Mouse (Mus musculus): ENCODE measurements around the gene Hist1h3b.
A peak's percentile ranks its signal among the peaks of the same experiment; 100 is the strongest.

Hist1h3b gene

DNA sequence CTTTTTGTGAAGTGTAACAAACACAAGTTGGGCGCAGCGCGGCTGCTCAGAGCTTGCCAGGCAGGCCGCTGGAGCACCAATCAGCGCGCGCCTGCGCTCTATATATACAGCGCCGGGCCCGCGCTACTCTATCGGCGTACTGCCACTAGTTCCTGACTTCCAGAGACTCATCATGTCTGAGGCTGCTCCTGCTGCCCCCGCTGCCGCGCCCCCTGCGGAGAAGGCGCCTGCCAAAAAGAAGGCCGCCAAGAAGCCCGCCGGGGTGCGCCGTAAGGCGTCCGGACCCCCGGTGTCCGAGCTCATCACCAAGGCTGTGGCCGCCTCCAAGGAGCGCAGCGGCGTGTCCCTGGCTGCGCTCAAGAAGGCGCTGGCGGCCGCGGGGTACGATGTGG lies 13.4 kb upstream of the Hist1h3b start, which contains the start of gene Hist1h1c:
TSS of gene Hist1h1c (plus strand) at position 132 of the 392 bp plus-strand sequence.
- DNase-seq (ENCODE audit: low read depth, low spot score): peak; percentile 95

DNA sequence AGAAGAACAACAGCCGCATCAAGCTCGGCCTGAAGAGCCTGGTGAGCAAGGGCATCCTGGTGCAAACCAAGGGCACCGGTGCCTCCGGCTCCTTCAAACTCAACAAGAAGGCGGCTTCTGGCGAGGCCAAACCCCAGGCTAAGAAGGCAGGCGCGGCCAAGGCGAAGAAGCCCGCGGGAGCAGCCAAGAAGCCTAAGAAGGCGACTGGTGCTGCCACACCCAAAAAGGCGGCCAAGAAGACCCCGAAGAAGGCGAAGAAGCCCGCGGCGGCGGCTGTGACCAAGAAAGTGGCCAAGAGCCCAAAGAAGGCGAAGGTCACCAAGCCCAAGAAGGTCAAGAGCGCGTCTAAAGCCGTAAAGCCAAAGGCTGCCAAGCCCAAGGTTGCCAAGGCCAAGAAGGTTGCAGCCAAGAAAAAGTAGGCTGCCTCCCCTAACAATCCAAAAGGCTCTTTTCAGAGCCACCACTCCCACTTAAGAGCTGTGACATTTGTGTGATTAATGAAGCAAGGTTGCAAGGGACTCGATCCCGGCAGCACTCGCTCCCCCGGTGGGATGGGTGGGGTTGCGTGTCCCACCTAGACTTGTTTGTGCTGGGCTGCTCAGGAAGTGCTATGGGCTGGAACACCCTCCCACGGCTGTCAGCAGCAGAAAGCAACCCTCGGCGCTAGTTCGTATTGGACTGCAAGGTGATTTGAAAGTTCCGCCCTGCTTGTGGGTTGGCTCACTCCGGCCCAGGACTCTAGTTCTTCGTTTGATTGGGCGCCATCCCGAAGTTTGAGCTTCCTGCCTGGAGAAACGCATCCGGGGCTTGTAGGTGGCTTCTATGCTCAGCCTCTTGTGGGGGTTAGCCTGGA lies 12.8 kb upstream of the Hist1h3b start:
- peak; percentile 99 for DNase-seq (ENCODE audit: low read depth, low spot score)

DNA sequence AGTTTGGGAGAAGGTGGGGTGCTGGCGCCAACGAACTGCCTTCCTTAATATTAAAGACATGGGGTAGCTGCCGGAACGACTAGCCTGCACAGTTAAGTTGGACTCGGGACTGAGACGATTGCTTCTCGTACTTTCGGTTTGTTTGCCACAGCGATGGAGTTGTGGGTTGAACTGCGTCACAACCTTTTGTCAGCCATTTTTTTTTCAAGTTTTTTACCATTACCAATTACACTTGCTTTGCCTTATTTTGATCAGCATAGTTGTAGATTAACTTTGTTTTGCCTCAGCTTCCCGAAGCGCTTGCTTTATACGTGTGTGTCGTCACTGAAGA lies 12.2 kb upstream of the Hist1h3b start:
- DNase-seq (ENCODE audit: low read depth, low spot score): no peak

DNA sequence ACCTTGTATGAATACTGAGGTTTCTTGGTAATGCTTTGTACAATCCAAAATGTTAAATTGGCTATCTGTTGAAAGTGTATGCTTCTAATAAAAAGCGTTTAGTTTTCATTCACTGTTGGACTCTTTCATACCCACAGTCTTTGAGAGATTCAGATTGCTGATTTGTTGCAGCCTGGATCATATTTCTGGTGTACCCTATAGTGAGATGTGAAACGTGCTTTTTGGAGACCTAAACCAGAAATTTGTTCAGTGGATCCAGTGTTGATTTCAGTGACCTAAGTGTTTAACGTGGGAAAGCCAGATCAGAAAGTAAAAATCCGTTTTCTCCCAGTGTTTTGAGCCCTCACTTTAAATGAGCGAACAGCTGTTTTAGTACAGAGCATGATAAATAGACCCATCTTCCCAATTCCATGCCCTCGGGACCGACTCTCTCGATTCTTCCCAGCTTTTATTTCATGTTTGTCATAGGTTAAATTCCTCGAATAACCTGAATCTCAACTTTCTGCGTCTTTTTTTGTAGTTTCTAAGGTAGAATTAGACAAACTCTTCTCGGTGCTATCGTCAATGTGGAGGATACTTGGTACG lies 11.7 kb upstream of the Hist1h3b start:
- peak; percentile 32 for DNase-seq (ENCODE audit: low read depth, low spot score)

DNA sequence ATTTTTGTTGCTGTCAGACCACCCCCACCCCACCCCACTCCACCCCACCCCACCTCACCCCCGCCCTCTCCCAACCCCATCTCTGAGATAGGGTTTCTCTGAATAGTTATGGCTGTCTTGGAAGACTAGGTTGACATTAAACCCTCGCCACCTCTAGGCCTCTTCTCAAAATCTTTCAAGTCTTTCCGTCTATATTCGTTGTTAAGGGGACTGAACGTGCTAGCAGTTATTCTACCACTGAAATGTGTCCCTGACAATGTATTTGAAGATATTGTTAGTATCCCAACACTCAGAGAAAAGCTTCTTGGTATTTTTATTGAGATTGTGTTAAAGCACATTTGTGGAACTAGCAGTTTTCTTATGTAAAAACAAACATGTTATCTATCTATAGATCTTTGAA lies 11.2 kb upstream of the Hist1h3b start:
- peak; percentile 27 for DNase-seq (ENCODE audit: low read depth, low spot score)

DNA sequence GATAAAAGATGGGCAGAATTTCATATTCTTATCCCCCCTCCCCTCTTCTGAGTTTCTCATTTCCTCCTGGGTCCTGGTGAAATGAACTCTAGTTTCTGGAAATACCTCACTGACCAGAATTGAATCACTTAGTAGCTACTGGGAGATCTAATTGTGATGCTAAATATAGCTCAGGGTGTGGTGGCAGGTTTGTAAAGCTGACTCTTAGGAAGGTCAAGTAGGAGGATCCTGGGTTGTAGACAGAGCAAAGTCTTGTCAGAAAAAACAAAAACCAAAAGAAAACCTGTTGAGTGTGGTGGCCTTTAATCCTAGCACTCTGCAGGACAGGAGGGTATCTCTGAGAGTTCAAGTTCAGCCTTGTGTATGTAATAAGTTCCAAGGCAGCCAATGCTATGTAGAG lies 10.1 kb upstream of the Hist1h3b start:
- peak; percentile 92 for DNase-seq (ENCODE audit: low read depth, low spot score)

DNA sequence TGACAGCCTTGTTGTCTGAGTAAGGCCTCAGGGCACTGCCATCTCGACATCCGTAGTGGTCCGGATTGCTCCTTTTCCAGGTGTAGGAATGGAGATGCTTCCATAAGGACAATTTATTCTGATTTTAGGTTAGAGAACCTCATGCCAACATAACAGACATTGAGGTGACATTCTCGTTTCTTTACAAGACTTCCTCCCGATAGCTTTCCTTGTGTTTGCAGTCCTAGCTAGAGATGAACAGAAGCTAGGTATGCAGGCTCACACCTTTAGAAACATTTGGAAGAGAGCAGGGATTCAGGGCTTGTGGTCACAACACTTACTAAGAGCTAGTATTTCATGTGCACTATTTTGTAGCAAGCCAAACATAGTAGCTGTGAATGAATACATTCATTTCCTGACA lies 8.9 kb upstream of the Hist1h3b start:
- DNase-seq (ENCODE audit: low read depth, low spot score): peak; percentile 45

DNA sequence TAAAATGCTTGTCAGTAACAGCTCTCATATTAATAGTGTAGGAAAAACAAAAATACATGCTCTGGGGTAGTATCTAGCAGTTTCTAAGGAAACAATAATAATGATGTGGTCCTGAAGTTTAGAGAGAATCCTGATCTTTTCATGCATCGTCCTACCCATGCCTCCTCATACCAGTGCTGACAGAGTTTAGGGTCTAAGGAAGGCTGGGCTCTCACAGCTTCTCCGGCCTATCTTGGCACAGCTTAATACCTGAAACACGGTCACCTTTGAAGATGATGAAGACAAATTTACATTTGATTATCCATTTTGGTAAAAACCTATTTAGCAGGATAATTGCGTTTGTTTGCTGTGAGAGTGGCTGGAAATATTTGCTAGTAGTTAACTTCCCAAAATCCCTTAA lies 8.1 kb upstream of the Hist1h3b start:
- DNase-seq (ENCODE audit: low read depth, low spot score): peak; percentile 62

DNA sequence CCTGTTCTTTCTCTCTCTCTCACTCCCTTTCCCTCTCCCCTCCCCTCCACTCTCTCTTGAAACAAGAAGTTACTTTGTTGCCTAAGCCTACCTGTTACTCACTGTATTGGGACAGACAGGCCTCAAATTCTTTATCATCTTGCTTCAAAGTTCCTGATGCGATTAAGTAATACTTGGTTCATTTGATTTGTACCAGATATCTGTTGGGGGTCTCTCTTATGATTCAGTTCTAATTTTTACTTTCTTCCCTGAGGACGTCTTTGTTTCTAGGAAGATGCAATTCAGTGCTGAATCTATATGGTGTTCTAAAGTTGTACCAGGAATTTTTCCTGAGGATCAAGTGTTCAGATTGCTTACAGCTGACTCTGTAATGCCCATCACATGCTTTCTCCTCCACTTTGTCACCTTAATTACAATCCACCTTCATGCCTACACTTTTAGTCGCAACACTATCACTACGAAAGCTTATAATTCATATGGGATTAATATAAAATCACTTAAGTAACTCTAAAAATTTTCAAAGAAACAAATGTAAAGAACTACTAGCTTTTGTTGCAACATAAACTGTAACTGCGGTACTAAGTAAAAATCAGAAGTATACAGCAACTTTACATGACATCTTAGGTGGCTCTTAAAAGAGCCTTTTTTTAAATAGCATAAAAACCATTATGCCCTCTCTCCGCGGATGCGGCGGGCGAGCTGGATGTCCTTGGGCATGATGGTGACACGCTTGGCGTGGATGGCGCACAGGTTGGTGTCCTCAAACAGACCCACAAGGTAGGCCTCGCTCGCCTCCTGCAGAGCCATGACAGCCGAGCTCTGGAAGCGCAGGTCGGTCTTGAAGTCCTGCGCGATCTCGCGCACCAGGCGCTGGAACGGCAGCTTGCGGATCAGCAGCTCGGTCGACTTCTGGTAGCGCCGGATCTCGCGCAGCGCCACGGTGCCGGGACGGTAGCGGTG lies 7.4 kb upstream of the Hist1h3b start:
- DNase-seq (ENCODE audit: low read depth, low spot score): peak; percentile 65

DNA sequence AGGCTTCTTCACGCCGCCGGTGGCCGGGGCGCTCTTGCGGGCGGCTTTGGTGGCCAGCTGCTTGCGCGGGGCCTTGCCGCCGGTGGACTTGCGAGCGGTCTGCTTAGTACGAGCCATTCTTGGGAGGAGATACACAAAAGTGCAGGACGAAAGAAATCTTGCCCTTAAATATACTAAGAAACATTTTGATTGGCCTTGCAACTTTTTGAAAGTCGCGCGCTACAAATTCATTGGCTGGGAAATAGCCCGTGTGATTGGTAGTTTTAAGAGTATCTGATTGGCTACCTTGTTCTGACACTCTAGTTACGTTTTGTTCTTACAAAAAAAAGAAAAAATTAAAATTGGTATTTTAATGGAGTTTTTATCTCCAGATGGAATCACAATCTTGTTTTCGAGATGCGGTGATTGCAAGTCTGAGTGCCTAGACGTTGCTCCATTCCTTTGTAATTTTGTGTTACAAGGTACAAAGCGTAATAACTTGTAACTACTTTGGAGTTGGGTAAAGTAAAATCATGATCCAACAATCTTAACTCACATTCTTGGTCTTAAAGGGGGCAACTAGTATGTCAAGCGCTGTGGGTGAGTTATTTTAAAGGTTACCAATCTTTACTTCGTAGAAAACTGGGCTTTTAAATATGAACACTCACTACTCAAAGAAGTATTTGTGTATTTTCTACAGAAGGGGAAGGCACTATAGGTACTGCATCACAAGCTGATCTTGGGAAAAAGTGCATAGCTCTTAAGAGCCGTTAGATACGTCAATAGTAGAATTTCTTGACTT lies 6.5 kb upstream of the Hist1h3b start, which contains the start of gene Hist1h3c:
TSS of gene Hist1h3c (minus strand) at position 222 of the 781 bp plus-strand sequence.
- peak; percentile 93 for DNase-seq (ENCODE audit: low read depth, low spot score)

DNA sequence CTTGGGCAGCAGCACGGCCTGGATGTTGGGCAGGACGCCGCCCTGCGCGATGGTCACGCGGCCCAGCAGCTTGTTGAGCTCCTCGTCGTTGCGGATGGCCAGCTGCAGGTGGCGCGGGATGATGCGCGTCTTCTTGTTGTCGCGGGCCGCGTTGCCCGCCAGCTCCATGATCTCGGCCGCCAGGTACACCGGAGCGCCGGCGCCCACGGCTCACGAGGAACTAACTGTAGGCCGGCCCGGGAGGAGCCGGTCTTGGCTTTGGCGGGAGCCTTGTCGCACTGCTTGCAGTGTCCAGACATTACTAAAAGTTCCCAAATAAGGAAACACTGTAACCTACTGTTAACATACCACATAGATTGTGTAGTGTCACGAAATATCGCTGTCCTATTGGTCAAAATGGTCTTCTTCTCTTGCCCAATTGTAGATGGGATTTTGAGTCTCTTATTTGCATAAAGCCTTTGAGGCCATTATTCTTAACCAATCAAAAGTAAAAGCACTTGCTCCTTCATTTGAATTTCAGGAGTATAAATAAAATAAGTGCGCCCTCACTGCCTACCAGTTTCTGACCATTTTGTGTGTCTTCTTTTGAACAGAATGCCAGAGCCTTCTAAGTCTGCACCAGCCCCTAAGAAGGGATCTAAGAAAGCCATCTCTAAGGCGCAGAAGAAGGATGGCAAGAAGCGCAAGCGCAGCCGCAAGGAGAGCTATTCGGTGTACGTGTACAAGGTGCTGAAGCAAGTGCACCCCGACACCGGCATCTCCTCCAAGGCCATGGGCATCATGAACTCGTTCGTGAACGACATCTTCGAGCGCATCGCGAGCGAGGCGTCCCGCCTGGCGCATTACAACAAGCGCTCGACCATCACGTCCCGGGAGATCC lies 5.6 kb upstream of the Hist1h3b start, which contains the start of gene Hist1h2bb:
TSS of gene Hist1h2bb (plus strand) at position 534 of the 880 bp plus-strand sequence.
- DNase-seq (ENCODE audit: low read depth, low spot score): peak; percentile 92

DNA sequence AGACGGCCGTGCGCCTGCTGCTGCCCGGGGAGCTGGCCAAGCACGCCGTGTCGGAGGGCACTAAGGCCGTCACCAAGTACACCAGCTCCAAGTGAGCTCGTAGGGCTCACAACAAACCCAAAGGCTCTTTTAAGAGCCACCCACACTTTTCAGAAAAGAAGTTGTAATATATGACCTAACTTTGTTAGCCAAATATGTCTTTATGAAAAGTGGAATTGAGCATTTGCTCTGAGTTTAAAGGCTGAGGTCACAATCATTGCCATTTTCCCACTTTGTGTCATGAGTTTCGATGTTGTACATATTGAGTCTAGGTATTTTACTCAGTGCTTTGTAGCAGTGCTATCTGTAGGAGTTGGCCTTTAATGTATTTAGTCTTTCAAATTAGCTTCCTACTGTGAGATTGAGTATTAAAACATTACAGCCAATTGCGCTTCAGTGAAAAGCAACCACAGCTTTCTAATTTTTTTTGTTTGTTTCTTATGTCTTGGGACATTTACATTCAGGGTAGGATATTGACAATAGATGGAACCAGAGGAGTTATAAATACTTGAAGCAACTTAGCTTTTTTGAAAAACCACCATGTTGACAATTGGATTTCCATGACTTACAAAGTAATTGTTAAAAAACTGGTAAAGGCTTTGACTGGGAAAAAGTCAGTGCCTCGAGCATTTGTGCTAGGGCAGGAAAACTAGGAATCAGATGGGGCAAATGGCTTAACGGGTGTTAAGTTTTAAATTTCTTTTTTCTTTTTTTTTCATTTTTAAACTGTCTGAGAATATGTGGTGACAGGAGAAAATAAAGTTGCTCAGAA lies 4.8 kb upstream of the Hist1h3b start:
- DNase-seq (ENCODE audit: low read depth, low spot score): peak; percentile 62

DNA sequence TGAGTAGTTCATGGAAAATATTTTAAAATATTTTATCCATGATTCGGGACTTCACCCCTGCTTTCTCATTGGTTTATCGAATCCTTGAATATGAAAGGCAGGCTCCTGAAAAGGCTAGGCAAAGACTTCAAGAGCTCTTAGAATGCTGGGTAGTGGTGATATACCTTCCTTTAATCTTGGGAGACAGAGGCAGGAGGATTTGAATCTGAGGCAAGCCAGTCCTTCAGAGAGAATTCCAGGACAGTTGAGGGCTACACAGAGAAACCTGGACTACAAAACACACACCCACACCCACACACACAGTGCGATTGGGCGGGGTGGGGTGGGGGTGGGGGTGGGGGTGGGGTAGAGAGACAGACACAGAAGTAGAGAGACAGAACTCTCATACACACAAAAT lies 4.2 kb upstream of the Hist1h3b start:
- peak; percentile 69 for DNase-seq (ENCODE audit: low read depth, low spot score)

DNA sequence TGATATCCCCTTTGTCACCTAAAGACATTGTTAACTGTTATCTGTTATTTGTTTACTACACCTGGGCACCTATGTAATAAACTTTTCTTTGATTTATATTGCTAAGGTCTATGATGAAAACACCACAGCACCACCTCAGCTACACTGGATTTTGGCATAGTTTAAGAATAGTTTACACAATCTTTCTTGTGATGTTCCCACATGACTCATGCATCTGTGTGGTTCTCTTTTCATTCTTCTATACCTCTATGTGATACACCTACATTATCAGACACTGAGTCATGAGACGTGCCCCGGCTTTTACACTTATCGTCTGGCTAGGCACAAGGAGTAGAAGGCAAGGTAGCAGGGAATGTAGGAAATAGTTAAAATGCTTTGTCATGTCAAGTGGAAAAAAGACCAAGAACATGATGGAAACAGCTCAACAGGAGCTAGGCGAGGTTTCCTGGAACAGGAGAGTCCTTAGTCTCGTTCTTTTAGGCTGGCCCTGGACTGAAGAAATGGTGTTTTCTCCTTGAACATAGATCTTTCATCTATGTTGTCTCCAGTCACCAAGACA lies 2.4 kb upstream of the Hist1h3b start:
- no peak for DNase-seq (ENCODE audit: low read depth, low spot score)

DNA sequence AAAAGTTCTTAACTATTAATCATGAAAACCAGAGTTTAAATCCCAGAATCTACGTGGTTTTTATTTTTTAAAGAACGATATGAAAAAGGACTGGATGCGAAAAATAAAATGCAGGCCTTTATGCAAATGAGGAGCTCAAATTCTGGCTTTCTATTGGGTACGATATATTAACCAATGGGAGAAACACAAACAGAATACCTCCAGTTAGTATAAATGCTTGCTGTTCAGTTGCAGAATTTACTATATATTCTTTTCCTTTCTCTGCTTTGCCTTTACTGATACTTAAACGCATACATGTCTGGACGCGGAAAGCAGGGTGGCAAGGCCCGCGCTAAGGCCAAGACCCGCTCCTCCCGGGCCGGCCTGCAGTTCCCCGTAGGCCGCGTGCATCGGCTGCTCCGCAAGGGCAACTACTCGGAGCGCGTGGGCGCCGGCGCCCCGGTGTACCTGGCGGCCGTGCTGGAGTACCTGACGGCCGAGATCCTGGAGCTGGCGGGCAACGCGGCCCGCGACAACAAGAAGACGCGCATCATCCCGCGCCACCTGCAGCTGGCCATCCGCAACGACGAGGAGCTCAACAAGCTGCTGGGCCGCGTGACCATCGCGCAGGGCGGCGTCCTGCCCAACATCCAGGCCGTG lies 1.1 kb upstream of the Hist1h3b start, which contains the start of gene Hist1h2ab:
TSS of gene Hist1h2ab (plus strand) at position 288 of the 639 bp plus-strand sequence.
- DNase-seq (ENCODE audit: low read depth, low spot score): peak; percentile 79

DNA sequence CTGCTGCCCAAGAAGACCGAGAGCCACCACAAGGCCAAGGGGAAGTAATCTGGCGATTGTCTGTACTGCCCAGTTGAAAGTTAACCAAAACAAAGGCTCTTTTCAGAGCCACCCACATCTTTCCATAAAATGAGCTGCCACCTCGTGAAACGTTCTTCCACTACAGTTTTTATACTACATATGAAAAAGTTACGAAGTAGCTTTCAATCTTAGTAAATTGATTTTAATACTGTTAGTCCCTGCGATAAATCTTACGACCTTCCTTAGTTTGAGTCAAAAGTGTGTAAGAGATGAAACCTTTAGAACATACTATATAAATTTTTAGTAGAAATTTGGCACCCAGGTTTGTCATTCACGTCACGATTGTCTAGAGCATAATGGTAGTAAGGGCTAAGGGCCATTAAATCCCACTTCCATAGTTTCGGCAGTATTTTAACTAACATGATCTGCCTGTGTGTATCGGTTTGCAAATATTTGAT lies 550 bp upstream of the Hist1h3b start:
- DNase-seq (ENCODE audit: low read depth, low spot score): peak; percentile 55

DNA sequence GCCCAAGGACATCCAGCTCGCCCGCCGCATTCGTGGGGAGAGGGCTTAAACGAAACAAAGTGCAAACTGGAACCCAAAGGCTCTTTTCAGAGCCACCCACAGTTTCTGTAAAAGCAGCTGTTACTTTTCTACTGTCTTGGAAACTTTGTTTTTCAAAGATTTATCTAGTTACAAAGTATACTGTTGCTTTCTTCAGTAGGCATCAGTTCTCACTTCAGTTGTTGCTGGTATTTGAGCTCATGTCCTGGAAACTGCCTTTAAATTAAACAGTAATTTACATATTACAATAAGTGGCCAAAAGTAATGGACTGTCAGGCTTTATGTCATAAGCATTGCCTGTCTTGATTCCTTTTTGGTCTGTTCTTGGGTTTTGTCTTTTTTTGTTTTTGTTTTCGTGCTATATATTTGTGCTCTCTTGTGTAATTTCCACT lies 690 bp downstream of the Hist1h3b start:
- peak; percentile 24 for DNase-seq (ENCODE audit: low read depth, low spot score)
